Mouse (Mus musculus): Measurements from ENCODE around the gene Gm20696. TPM values are rescaled to one million over a fixed set of nuclear protein-coding genes. Genes with fewer than 3 reads are reported as not detected.

Gene Gm20696
- polyA plus RNA-seq, 1 experiment from 2014 or later: 4.2 TPM

GRCm38 (mm10) chr6:99619964-99620363 is 46.6 kb downstream of the Gm20696 start:
- 31% methylated on average over 8 of the region's 8 CpGs for WGBS
- no peak overlapping the region for H3K27ac ChIP-seq

GRCm38 (mm10) chr6:99619466-99619865 is 47.1 kb downstream of the Gm20696 start:
- no peak overlapping the region for H3K4me2 ChIP-seq
- H3K4me1 ChIP-seq: peaks cover 31% of the 10 kb centered on the region
- no peak overlapping the region for H3K4me3 ChIP-seq
- H3K9ac ChIP-seq: no peak overlapping the region
- 0 out of 2 replicates have a peak overlapping the region, but pooled peaks have one; percentile 55 for H3K27ac ChIP-seq
- H3K27me3 ChIP-seq: no peaks in the 10 kb centered on the region
- no peaks in the 10 kb centered on the region for H3K9me3 ChIP-seq
- 11% methylated on average over 8 of the region's 8 CpGs for WGBS
- ATAC-seq (ENCODE audit: insufficient number of reproducible peaks, low FRiP score, low TSS enrichment, low read depth): 0 out of 2 replicates have a peak, but pooled peaks have one; percentile 63
- no peaks in the 10 kb centered on the region for H3K36me3 ChIP-seq

More at GRCm38 (mm10) chr6:99619964-99620363, 46.6 kb downstream of the Gm20696 start:
- Histone ChIP-seq H3K4me2 (no peak overlapping the region), H3K36me3 (no peaks in the 10 kb centered on the region), H3K9ac (no peak overlapping the region), H3K4me1 (peaks cover 28% of the 10 kb centered on the region), H3K4me3 (no peak overlapping the region), H3K9me3 (no peaks in the 10 kb centered on the region), H3K27me3 (no peaks in the 10 kb centered on the region)
- no peak for ATAC-seq (ENCODE audit: insufficient number of reproducible peaks, low FRiP score, low TSS enrichment, low read depth)

- Histone ChIP-seq H3K9me3 (no peaks in the 10 kb centered on the region), H3K9ac (no peak overlapping the region), H3K4me3 (no peak overlapping the region), H3K36me3 (no peaks in the 10 kb centered on the region), H3K27ac (no peak overlapping the region), H3K4me1 (peaks cover 33% of the 10 kb centered on the region), H3K4me2 (no peak overlapping the region), H3K27me3 (no peaks in the 10 kb centered on the region)
- 44% methylated on average over 7 of the region's 7 CpGs for WGBS
- no peak for ATAC-seq (ENCODE audit: insufficient number of reproducible peaks, low FRiP score, low TSS enrichment, low read depth)
Measured at GRCm38 (mm10) chr6:99617867-99618266, 48.7 kb downstream of the Gm20696 start.

- H3K4me1 ChIP-seq: peaks cover 33% of the 10 kb centered on the region
Measured at GRCm38 (mm10) chr6:99617415-99617814, 49.2 kb downstream of the Gm20696 start.

GRCm38 (mm10) chr6:99615272-99615751 is 51.3 kb downstream of the Gm20696 start:
- Histone ChIP-seq H3K9me3 (no peaks in the 10 kb centered on the region), H3K4me1 (peaks cover 41% of the 10 kb centered on the region), H3K9ac (no peak overlapping the region), H3K4me2 (no peak overlapping the region), H3K4me3 (no peak overlapping the region), H3K27me3 (no peaks in the 10 kb centered on the region), H3K36me3 (no peaks in the 10 kb centered on the region), H3K27ac (no peak overlapping the region)
- WGBS: 45% methylated on average over 10 of the region's 10 CpGs
- ATAC-seq (ENCODE audit: insufficient number of reproducible peaks, low FRiP score, low TSS enrichment, low read depth): no peak

More at GRCm38 (mm10) chr6:99617415-99617814, 49.2 kb downstream of the Gm20696 start:
- no peak overlapping the region for H3K4me2 ChIP-seq
- no peak overlapping the region for H3K4me3 ChIP-seq
- ATAC-seq (ENCODE audit: insufficient number of reproducible peaks, low FRiP score, low TSS enrichment, low read depth): no peak
- no peaks in the 10 kb centered on the region for H3K9me3 ChIP-seq
- H3K27me3 ChIP-seq: no peaks in the 10 kb centered on the region
- 85% methylated on average over 1 of the region's 1 CpGs for WGBS
- no peaks in the 10 kb centered on the region for H3K36me3 ChIP-seq
- H3K27ac ChIP-seq: no peak overlapping the region
- H3K9ac ChIP-seq: no peak overlapping the region

GRCm38 (mm10) chr6:99614566-99615271 is 51.9 kb downstream of the Gm20696 start:
- no peak overlapping the region for H3K9ac ChIP-seq
- no peaks in the 10 kb centered on the region for H3K27me3 ChIP-seq
- ATAC-seq (ENCODE audit: insufficient number of reproducible peaks, low FRiP score, low TSS enrichment, low read depth): no peak
- no peaks in the 10 kb centered on the region for H3K9me3 ChIP-seq
- no peak overlapping the region for H3K27ac ChIP-seq
- H3K4me3 ChIP-seq: no peak overlapping the region
- WGBS: 55% methylated on average over 17 of the region's 17 CpGs
- no peaks in the 10 kb centered on the region for H3K36me3 ChIP-seq
- H3K4me1 ChIP-seq: peaks cover 38% of the 10 kb centered on the region
- no peak overlapping the region for H3K4me2 ChIP-seq

- no peak for ATAC-seq (ENCODE audit: insufficient number of reproducible peaks, low FRiP score, low TSS enrichment, low read depth)
- H3K4me1 ChIP-seq: peaks cover 28% of the 10 kb centered on the region
Measured at GRCm38 (mm10) chr6:99611866-99612265, 54.7 kb downstream of the Gm20696 start.

GRCm38 (mm10) chr6:99610454-99611427 is 55.9 kb downstream of the Gm20696 start:
- no peaks in the 10 kb centered on the region for H3K27me3 ChIP-seq
- WGBS: 23% methylated on average over 14 of the region's 14 CpGs
- no peak for ATAC-seq (ENCODE audit: insufficient number of reproducible peaks, low FRiP score, low TSS enrichment, low read depth)
- no peaks in the 10 kb centered on the region for H3K9me3 ChIP-seq
- H3K4me2 ChIP-seq: peak overlapping the region; percentile 26; the same call in 1 of the 2 replicates
- H3K9ac ChIP-seq: no peak overlapping the region
- no peak overlapping the region for H3K4me3 ChIP-seq
- no peaks in the 10 kb centered on the region for H3K36me3 ChIP-seq
- peak overlapping the region; percentile 57 for H3K27ac ChIP-seq
- peaks cover 28% of the 10 kb centered on the region for H3K4me1 ChIP-seq

More at GRCm38 (mm10) chr6:99611866-99612265, 54.7 kb downstream of the Gm20696 start:
- Histone ChIP-seq H3K4me3 (no peak overlapping the region), H3K9me3 (no peaks in the 10 kb centered on the region), H3K4me2 (no peak overlapping the region), H3K27ac (no peak overlapping the region), H3K27me3 (no peaks in the 10 kb centered on the region), H3K36me3 (no peaks in the 10 kb centered on the region), H3K9ac (no peak overlapping the region)
- WGBS: 67% methylated on average over 6 of the region's 6 CpGs

- ATAC-seq (ENCODE audit: insufficient number of reproducible peaks, low FRiP score, low TSS enrichment, low read depth): no peak
- 69% methylated on average over 7 of the region's 7 CpGs for WGBS
- no peak overlapping the region for H3K9ac ChIP-seq
- no peak overlapping the region for H3K4me3 ChIP-seq
- no peaks in the 10 kb centered on the region for H3K27me3 ChIP-seq
- H3K4me1 ChIP-seq: peaks cover 26% of the 10 kb centered on the region
- H3K9me3 ChIP-seq: no peaks in the 10 kb centered on the region
- H3K27ac ChIP-seq: no peak overlapping the region
- no peaks in the 10 kb centered on the region for H3K36me3 ChIP-seq
- H3K4me2 ChIP-seq: no peak overlapping the region
Measured at GRCm38 (mm10) chr6:99606079-99606478, 60.5 kb downstream of the Gm20696 start.

GRCm38 (mm10) chr6:99604758-99605157 is 61.8 kb downstream of the Gm20696 start:
- Histone ChIP-seq H3K27ac (peak overlapping the region; percentile 48; the same call in 1 of the 2 replicates), H3K4me3 (no peak overlapping the region), H3K4me2 (no peak overlapping the region), H3K27me3 (no peaks in the 10 kb centered on the region), H3K36me3 (no peaks in the 10 kb centered on the region), H3K4me1 (peaks cover 27% of the 10 kb centered on the region), H3K9ac (no peak overlapping the region), H3K9me3 (no peaks in the 10 kb centered on the region)
- WGBS: 13% methylated on average over 2 of the region's 2 CpGs
- peak; percentile 68 for ATAC-seq (ENCODE audit: insufficient number of reproducible peaks, low FRiP score, low TSS enrichment, low read depth)

GRCm38 (mm10) chr6:99602434-99602833 is 64.2 kb downstream of the Gm20696 start:
- Histone ChIP-seq H3K9me3 (no peaks in the 10 kb centered on the region), H3K4me2 (no peak overlapping the region), H3K36me3 (no peaks in the 10 kb centered on the region), H3K9ac (no peak overlapping the region), H3K27me3 (no peaks in the 10 kb centered on the region), H3K27ac (no peak overlapping the region), H3K4me1 (peaks cover 36% of the 10 kb centered on the region), H3K4me3 (no peak overlapping the region)
- WGBS: 87% methylated on average over 7 of the region's 7 CpGs
- ATAC-seq (ENCODE audit: insufficient number of reproducible peaks, low FRiP score, low TSS enrichment, low read depth): no peak

All from limb, embryonic 15.5 days (tissue).